Mouse (Mus musculus): Measurements from ENCODE around the gene Ttll11. TPM values are rescaled to one million over a fixed set of nuclear protein-coding genes. Genes with fewer than 3 reads are reported as not detected.
A peak's percentile ranks its signal among the peaks of the same experiment; 100 is the strongest.

Gene Ttll11
- polyA plus RNA-seq, 1 experiment = 0.46 TPM

DNA sequence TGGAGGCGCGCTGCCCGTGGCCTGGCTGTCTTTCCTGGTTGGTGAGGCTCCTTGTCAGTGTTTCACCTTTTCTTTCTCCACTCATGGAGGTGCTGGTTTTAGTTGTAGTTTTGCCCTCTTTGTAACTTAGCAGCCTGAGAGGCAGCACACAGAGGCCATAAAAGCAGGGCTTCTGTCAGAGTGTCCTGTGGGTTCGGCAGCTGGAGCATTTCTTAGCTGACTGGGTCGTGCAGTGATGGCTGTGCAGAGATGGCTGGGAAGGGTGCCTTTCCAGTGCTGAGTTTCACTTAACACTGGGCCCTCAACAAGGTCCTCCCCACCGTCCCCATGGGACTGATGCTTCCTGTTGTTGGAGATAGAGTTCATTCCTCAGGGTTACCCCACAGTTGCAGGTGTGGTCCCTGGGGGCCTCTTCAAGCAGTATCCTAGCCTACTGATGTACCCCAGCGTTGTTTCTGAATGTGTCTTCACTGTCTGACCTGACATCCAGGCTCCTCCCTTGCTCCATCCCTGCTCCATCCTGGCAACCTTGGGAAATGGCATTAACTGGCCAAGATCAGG, 242.2 kb downstream of the Ttll11 start:
- Histone ChIP-seq H3K4me1 (replicated peaks; ENCODE audit: control insufficient read depth, insufficient read depth, low read length) (peaks cover 2% of the 10 kb centered on the region; the same call in 1 of the 2 replicates), H3K27ac (ENCODE audit: control insufficient read depth, insufficient read depth, low read length) (no peak overlapping the region), H3K27me3 (ENCODE audit: control insufficient read depth, insufficient read depth, low read length) (no peaks in the 10 kb centered on the region)

GRCm38 (mm10) chr2:35736061-35736460, 243.7 kb downstream of the Ttll11 start:
- no peak for TF ChIP-seq CTCF (IDR thresholded peaks at IDR 0.05; ENCODE audit: borderline replicate concordance, control insufficient read depth, extremely low read depth, insufficient read depth, low read length, poor library complexity)
- no peak for TF ChIP-seq POLR2A (IDR thresholded peaks at IDR 0.05; ENCODE audit: control insufficient read depth, extremely low read depth, insufficient read depth, low read length, poor library complexity)
- Histone ChIP-seq H3K27ac (ENCODE audit: control insufficient read depth, insufficient read depth, low read length) (no peak overlapping the region), H3K36me3 (ENCODE audit: control insufficient read depth, insufficient read depth, low read length) (no peaks in the 10 kb centered on the region), H3K4me3 (ENCODE audit: control insufficient read depth, insufficient read depth, low read length) (no peak overlapping the region), H3K4me1 (replicated peaks; ENCODE audit: control insufficient read depth, insufficient read depth, low read length) (peaks cover 2% of the 10 kb centered on the region; the same call in 1 of the 2 replicates), H3K27me3 (ENCODE audit: control insufficient read depth, insufficient read depth, low read length) (no peaks in the 10 kb centered on the region)
- no peak for DNase-seq
- WGBS = 92% methylated on average over 2 of the region's 2 CpGs

More for the DNA sequence above, 242.2 kb downstream of the Ttll11 start:
- 84% methylated on average over 7 of the region's 7 CpGs for WGBS
- Histone ChIP-seq H3K36me3 (ENCODE audit: control insufficient read depth, insufficient read depth, low read length) (no peaks in the 10 kb centered on the region), H3K4me3 (ENCODE audit: control insufficient read depth, insufficient read depth, low read length) (no peak overlapping the region)
- TF ChIP-seq CTCF (IDR thresholded peaks at IDR 0.05; ENCODE audit: borderline replicate concordance, control insufficient read depth, extremely low read depth, insufficient read depth, low read length, poor library complexity) (no peak), POLR2A (IDR thresholded peaks at IDR 0.05; ENCODE audit: control insufficient read depth, extremely low read depth, insufficient read depth, low read length, poor library complexity) (no peak)
- DNase-seq = no peak

DNA sequence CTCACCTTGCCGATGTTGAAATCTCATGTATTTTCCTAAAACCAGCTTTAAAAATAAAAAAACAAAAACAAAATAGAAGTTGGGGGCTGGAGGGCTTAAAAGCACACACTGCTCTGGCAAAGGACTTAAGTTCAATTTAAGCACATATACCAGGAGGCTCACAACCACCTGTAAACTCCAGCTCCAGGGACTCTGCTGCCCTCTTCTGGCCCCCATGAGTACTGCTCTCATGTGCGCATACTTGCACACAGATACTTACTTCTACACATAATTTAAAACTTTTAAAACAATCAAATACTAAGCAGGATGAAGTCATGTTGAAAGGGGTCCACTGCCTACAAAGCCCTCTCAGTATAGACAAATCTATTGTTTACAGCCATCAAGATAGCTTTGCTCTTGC, 244.7 kb downstream of the Ttll11 start:
- Histone ChIP-seq H3K4me1 (replicated peaks; ENCODE audit: control insufficient read depth, insufficient read depth, low read length) (peaks cover 2% of the 10 kb centered on the region; the same call in 1 of the 2 replicates), H3K27me3 (ENCODE audit: control insufficient read depth, insufficient read depth, low read length) (no peaks in the 10 kb centered on the region), H3K4me3 (ENCODE audit: control insufficient read depth, insufficient read depth, low read length) (no peak overlapping the region), H3K36me3 (ENCODE audit: control insufficient read depth, insufficient read depth, low read length) (no peaks in the 10 kb centered on the region), H3K27ac (ENCODE audit: control insufficient read depth, insufficient read depth, low read length) (no peak overlapping the region)
- peak; percentile 11 for DNase-seq
- WGBS = 98% methylated on average over 2 of the region's 2 CpGs
- TF ChIP-seq POLR2A (IDR thresholded peaks at IDR 0.05; ENCODE audit: control insufficient read depth, extremely low read depth, insufficient read depth, low read length, poor library complexity) (no peak), CTCF (IDR thresholded peaks at IDR 0.05; ENCODE audit: borderline replicate concordance, control insufficient read depth, extremely low read depth, insufficient read depth, low read length, poor library complexity) (no peak)

GRCm38 (mm10) chr2:35731671-35732449, 247.9 kb downstream of the Ttll11 start:
- Histone ChIP-seq H3K27ac (ENCODE audit: control insufficient read depth, insufficient read depth, low read length) (no peak overlapping the region), H3K36me3 (ENCODE audit: control insufficient read depth, insufficient read depth, low read length) (no peaks in the 10 kb centered on the region), H3K27me3 (ENCODE audit: control insufficient read depth, insufficient read depth, low read length) (no peaks in the 10 kb centered on the region), H3K4me1 (replicated peaks; ENCODE audit: control insufficient read depth, insufficient read depth, low read length) (peaks cover 2% of the 10 kb centered on the region; the same call in 1 of the 2 replicates), H3K4me3 (ENCODE audit: control insufficient read depth, insufficient read depth, low read length) (no peak overlapping the region)
- DNase-seq = no peak
- WGBS = 29% methylated on average over 18 of the region's 18 CpGs
- no peak for TF ChIP-seq CTCF (IDR thresholded peaks at IDR 0.05; ENCODE audit: borderline replicate concordance, control insufficient read depth, extremely low read depth, insufficient read depth, low read length, poor library complexity)
- TF ChIP-seq POLR2A (IDR thresholded peaks at IDR 0.05; ENCODE audit: control insufficient read depth, extremely low read depth, insufficient read depth, low read length, poor library complexity) = no peak

DNA sequence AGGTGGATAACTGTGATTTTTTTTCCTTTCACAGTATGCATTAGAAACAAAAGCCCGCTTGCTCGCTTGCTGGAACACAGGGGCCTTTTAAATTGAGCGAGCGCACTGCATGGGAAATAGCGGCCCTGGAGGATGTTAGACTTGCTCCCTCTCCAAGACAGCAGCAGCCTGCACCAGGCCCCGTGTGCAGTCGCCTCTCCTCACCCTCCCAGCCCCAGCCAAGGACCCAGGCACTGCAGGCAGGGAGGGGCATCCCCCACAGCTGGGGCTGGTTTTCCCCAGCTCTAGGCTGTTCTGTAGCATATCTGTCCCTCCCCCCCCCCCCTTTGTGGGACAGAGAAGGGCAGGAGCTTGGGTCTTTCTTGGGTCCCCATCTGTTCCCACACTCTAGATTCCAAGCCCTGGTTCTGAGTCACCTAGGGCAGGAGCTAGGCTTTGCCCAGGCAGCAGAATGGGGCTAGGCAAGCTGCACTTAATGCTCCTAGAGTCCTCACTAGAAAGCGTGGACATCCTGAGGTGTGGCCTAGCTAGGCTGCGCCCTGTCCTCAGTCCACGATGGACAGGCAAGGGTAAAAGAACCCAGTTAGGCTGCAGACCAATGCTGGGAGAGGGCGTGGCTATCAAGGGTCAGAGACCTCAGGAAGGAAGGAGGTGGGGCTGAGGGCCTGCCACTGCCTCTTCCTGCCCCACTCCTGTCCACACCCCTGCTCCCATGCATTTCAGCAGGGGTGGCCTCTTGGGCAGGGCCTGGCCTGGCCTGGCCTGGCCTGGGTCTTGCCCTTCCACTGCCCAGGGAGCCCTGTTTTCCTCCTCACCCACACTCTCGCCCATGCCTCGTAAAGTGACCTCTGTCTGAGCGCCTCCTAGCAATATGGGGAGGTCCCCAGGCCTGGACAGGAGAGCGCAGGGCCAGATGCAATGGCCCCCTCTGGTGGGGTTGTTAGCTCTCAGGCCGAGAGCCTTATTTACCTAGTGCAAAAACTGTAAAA, 250.3 kb downstream of the Ttll11 start:
- 63% methylated on average over 16 of the region's 16 CpGs for WGBS
- H3K36me3 ChIP-seq (ENCODE audit: control insufficient read depth, insufficient read depth, low read length) = no peaks in the 10 kb centered on the region
- TF ChIP-seq POLR2A (IDR thresholded peaks at IDR 0.05; ENCODE audit: control insufficient read depth, extremely low read depth, insufficient read depth, low read length, poor library complexity) (no peak), CTCF (IDR thresholded peaks at IDR 0.05; ENCODE audit: borderline replicate concordance, control insufficient read depth, extremely low read depth, insufficient read depth, low read length, poor library complexity) (no peak)
- H3K4me1 ChIP-seq (replicated peaks; ENCODE audit: control insufficient read depth, insufficient read depth, low read length) = peaks cover 2% of the 10 kb centered on the region; the same call in 1 of the 2 replicates
- H3K27me3 ChIP-seq (ENCODE audit: control insufficient read depth, insufficient read depth, low read length) = no peaks in the 10 kb centered on the region
- no peak for DNase-seq
- H3K4me3 ChIP-seq (ENCODE audit: control insufficient read depth, insufficient read depth, low read length) = no peak overlapping the region
- no peak overlapping the region for H3K27ac ChIP-seq (ENCODE audit: control insufficient read depth, insufficient read depth, low read length)

- H3K4me1 ChIP-seq (replicated peaks; ENCODE audit: control insufficient read depth, insufficient read depth, low read length) = peaks cover 2% of the 10 kb centered on the region; the same call in 1 of the 2 replicates
- H3K36me3 ChIP-seq (ENCODE audit: control insufficient read depth, insufficient read depth, low read length) = no peaks in the 10 kb centered on the region
- no peak for DNase-seq
- WGBS = 58% methylated on average over 5 of the region's 5 CpGs
- no peak overlapping the region for H3K4me3 ChIP-seq (ENCODE audit: control insufficient read depth, insufficient read depth, low read length)
- no peak overlapping the region for H3K27ac ChIP-seq (ENCODE audit: control insufficient read depth, insufficient read depth, low read length)
- TF ChIP-seq POLR2A (IDR thresholded peaks at IDR 0.05; ENCODE audit: control insufficient read depth, extremely low read depth, insufficient read depth, low read length, poor library complexity) (no peak), CTCF (IDR thresholded peaks at IDR 0.05; ENCODE audit: borderline replicate concordance, control insufficient read depth, extremely low read depth, insufficient read depth, low read length, poor library complexity) (no peak)
- no peaks in the 10 kb centered on the region for H3K27me3 ChIP-seq (ENCODE audit: control insufficient read depth, insufficient read depth, low read length)
Observed at GRCm38 (mm10) chr2:35728633-35729032, 251.1 kb downstream of the Ttll11 start.
